In the genomic region with DNA sequence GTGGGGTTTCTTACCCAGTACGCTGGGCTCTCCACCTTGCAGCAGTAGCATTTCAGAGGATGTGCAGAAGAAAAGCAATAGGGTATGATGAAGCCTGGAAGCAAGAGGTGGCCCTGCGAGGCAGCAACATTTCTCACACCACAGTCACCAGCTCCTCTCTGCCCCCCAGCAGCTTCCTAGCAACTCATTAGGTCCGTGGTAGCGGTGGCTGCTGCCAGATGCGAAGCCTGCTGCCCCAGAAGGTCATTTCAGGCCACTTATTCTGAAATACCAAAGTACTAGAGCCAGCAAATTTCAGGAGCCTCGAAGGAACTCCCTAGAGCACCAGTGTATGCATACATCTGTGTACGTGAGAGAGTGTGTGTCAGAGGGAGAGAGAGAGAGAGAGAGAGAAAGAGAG, we compare ENCODE assay signal across 14 mouse cellular contexts. TPM values are rescaled to one million over a fixed set of nuclear protein-coding genes. Genes with fewer than 3 reads are reported as not detected.
DNase-seq lines count a peak whose midpoint lies in the region; ATAC-seq and TF ChIP-seq lines count a peak whose summit lies in the region.
"Had no signal": no experiment of that assay in that cellular context is flagged by ENCODE, and none has a peak within 500 bp of the region (broad histone marks: within the 10 kb centered on the region; RNA-seq: fewer than 3 reads in every experiment).

No protein-coding gene starts in this region.

- no peak for ATAC-seq in liver, embryonic 11.5 days (replicated peaks; ENCODE audit: low FRiP score)
- ATAC-seq: activated CD4-positive, CD25-positive, alpha-beta regulatory T cell, adult 4 months; liver, postnatal 0 days had no signal

- H3K4me3 ChIP-seq in lung, adult 2 months (replicated peaks; ENCODE audit: extremely low read depth, low read depth, low read length), result no peak overlapping the region
- H3K4me3 ChIP-seq in liver, embryonic 11.5 days (ENCODE audit: low read depth, low read length), result no peak overlapping the region
- H3K4me3 ChIP-seq: heart, embryonic 10.5 days; layer of hippocampus, adult 2 months; limb, embryonic 10.5 days had no signal

- H3K27me3 ChIP-seq in liver, embryonic 11.5 days (replicated peaks; ENCODE audit: control insufficient read depth, insufficient read depth, low read length), result no peaks in the 10 kb centered on the region

- no peaks in the 10 kb centered on the region for H3K4me1 ChIP-seq in lung, adult 2 months (ENCODE audit: control insufficient read depth, insufficient read depth, low read length)
- H3K4me1 ChIP-seq in liver, embryonic 11.5 days (replicated peaks; ENCODE audit: control insufficient read depth, insufficient read depth, low read length), result no peaks in the 10 kb centered on the region

- peak; percentile 27 for DNase-seq in embryo, embryonic 10 days (ENCODE audit: low spot score)
- DNase-seq in embryo, embryonic 9.5 days (ENCODE audit: extremely low spot score), result no peak
- DNase-seq in lung, postnatal 36 days, result peak; percentile 2
- DNase-seq in lung, adult 2 months, result no peak
- peak; percentile 61 to 63 for DNase-seq in kidney, postnatal 36 days
- peak; percentile 29 for DNase-seq in retina, postnatal 1 day
- no peak for DNase-seq in liver, embryonic 11.5 days (ENCODE audit: low spot score)
- DNase-seq in testis, postnatal 10 days (ENCODE audit: low spot score), result no peak
- DNase-seq: liver, postnatal 0 days had no signal

- no peaks in the 10 kb centered on the region for H3K9me3 ChIP-seq in liver, embryonic 11.5 days (ENCODE audit: control insufficient read depth, low read length)
- H3K9me3 ChIP-seq: heart, embryonic 10.5 days; limb, embryonic 10.5 days had no signal

- no peak overlapping the region for H3K27ac ChIP-seq in liver, embryonic 11.5 days (ENCODE audit: low read depth, low read length)
- H3K27ac ChIP-seq: heart, embryonic 10.5 days; layer of hippocampus, adult 2 months; limb, embryonic 10.5 days had no signal

- H3K36me3 ChIP-seq in liver, embryonic 11.5 days (ENCODE audit: control insufficient read depth, insufficient read depth, low read length), result no peaks in the 10 kb centered on the region
- H3K36me3 ChIP-seq: G1E; heart, embryonic 10.5 days; limb, embryonic 10.5 days had no signal

- 18% methylated on average over 7 of the region's 7 CpGs for WGBS in lung, adult 2 months
- 34% methylated on average over 7 of the region's 7 CpGs for WGBS in liver, embryonic 11.5 days

- no peak for TF ChIP-seq POLR2A in lung, adult 2 months (IDR thresholded peaks at IDR 0.05; ENCODE audit: borderline replicate concordance, extremely low read depth, low read depth, low read length)

- H3K4me2 ChIP-seq in liver, embryonic 11.5 days, result no peak overlapping the region

- no peak for TF ChIP-seq CTCF in lung, adult 2 months (IDR thresholded peaks at IDR 0.05; ENCODE audit: insufficient read depth, low read length)

- no peak overlapping the region for H3K9ac ChIP-seq in liver, embryonic 11.5 days (ENCODE audit: low read depth, low read length)
- H3K9ac ChIP-seq: liver, postnatal 0 days had no signal

RNA-seq across cellular contexts. Expression of a gene that starts 9.2 kb away (rescaled TPM):
- polyA plus RNA-seq in lung, adult 2 months (2012; rRNA removed), result 0.08 TPM in 1 of 2 replicates, not detected in the other
- 0.84 and 1.4 TPM in 2 replicates for polyA plus RNA-seq in liver, embryonic 11.5 days (2014; fragmentation: Nextera tagmentation; extraction: Ambion mirVana)
- polyA plus RNA-seq: G1E had no signal

Comparison
In these comparisons a context has a peak if more than half of its experiments do, and no peak if none do; other contexts are left out.
1. DNase-seq: peak in embryo, embryonic 10 days (single experiment), lung, postnatal 36 days (single experiment), kidney, postnatal 36 days (2 of 2) and retina, postnatal 1 day (single experiment); none in embryo, embryonic 9.5 days (single experiment), lung, adult 2 months (single experiment), liver, embryonic 11.5 days (single experiment) and testis, postnatal 10 days (single experiment).